Mouse (Mus musculus): Measurements from ENCODE around the gene Olfr92. TPM values are rescaled to one million over a fixed set of nuclear protein-coding genes. Genes with fewer than 3 reads are reported as not detected.

The Olfr92 gene
- polyA plus RNA-seq, 1 experiment from 2014 or later, result not detected

- no peaks in the 10 kb centered on the region for H3K36me3 ChIP-seq (ENCODE audit: control insufficient read depth, insufficient read depth, low read length)
- 2% methylated on average over 8 of the region's 8 CpGs for WGBS (ENCODE audit: insufficient replicate concordance)
- H3K27me3 ChIP-seq (ENCODE audit: control insufficient read depth, insufficient read depth, low read length), result no peaks in the 10 kb centered on the region
- H3K9me3 ChIP-seq (replicated peaks; ENCODE audit: control insufficient read depth, low read length), result no peaks in the 10 kb centered on the region
- no peak overlapping the region for H3K4me3 ChIP-seq (ENCODE audit: low read depth, low read length)
- H3K27ac ChIP-seq (ENCODE audit: low read depth, low read length), result no peak overlapping the region
- no peak overlapping the region for H3K9ac ChIP-seq (ENCODE audit: low read depth, low read length)
- no peaks in the 10 kb centered on the region for H3K4me1 ChIP-seq (ENCODE audit: control insufficient read depth, insufficient read depth, low read length)
- no peak for ATAC-seq (replicated peaks; ENCODE audit: insufficient number of reproducible peaks, low FRiP score, low TSS enrichment)
- no peak overlapping the region for H3K4me2 ChIP-seq
These were observed 36.6 kb downstream of the Olfr92 start for GRCm38 (mm10) chr17:37083327-37083726.

DNA sequence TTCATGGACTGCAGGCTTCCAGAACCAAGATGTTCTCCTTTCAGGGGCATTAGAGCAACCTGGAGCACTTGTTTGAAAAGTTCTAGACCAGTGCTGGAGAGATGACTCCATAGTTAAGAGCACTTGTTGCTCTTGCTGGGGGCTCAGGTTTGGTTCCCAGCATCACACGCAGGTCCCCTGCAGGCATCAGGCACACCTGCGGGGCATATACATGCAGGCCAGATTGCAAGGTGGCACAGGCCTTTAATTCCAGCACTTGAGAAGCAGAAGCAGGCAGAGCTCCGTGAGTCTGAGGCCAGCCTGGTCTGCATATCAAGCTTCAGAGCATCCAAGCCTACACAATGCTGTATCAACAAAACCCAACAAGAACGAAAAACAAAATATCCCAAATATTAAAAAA lies 38.2 kb downstream of the Olfr92 start:
- WGBS (ENCODE audit: insufficient replicate concordance), result 86% methylated on average over 4 of the region's 4 CpGs
- no peak overlapping the region for H3K27ac ChIP-seq (ENCODE audit: low read depth, low read length)
- no peak overlapping the region for H3K9ac ChIP-seq (ENCODE audit: low read depth, low read length)
- H3K9me3 ChIP-seq (replicated peaks; ENCODE audit: control insufficient read depth, low read length), result no peaks in the 10 kb centered on the region
- H3K4me2 ChIP-seq, result no peak overlapping the region
- no peak overlapping the region for H3K4me3 ChIP-seq (ENCODE audit: low read depth, low read length)
- H3K4me1 ChIP-seq (ENCODE audit: control insufficient read depth, insufficient read depth, low read length), result no peaks in the 10 kb centered on the region
- no peak for ATAC-seq (replicated peaks; ENCODE audit: insufficient number of reproducible peaks, low FRiP score, low TSS enrichment)
- no peaks in the 10 kb centered on the region for H3K27me3 ChIP-seq (ENCODE audit: control insufficient read depth, insufficient read depth, low read length)
- no peaks in the 10 kb centered on the region for H3K36me3 ChIP-seq (ENCODE audit: control insufficient read depth, insufficient read depth, low read length)

GRCm38 (mm10) chr17:37080119-37080518 lies 39.8 kb downstream of the Olfr92 start:
- H3K9ac ChIP-seq (ENCODE audit: low read depth, low read length), result no peak overlapping the region
- no peak overlapping the region for H3K4me2 ChIP-seq
- no peaks in the 10 kb centered on the region for H3K9me3 ChIP-seq (replicated peaks; ENCODE audit: control insufficient read depth, low read length)
- WGBS (ENCODE audit: insufficient replicate concordance), result 17% methylated on average over 5 of the region's 5 CpGs
- ATAC-seq (replicated peaks; ENCODE audit: insufficient number of reproducible peaks, low FRiP score, low TSS enrichment), result no peak
- no peaks in the 10 kb centered on the region; the same call in 1 of the 2 replicates for H3K36me3 ChIP-seq (ENCODE audit: control insufficient read depth, insufficient read depth, low read length)
- H3K4me1 ChIP-seq (ENCODE audit: control insufficient read depth, insufficient read depth, low read length), result no peaks in the 10 kb centered on the region
- H3K4me3 ChIP-seq (ENCODE audit: low read depth, low read length), result no peak overlapping the region
- H3K27ac ChIP-seq (ENCODE audit: low read depth, low read length), result no peak overlapping the region
- H3K27me3 ChIP-seq (ENCODE audit: control insufficient read depth, insufficient read depth, low read length), result no peaks in the 10 kb centered on the region

GRCm38 (mm10) chr17:37078990-37079389 lies 40.9 kb downstream of the Olfr92 start:
- Histone ChIP-seq H3K27me3 (ENCODE audit: control insufficient read depth, insufficient read depth, low read length) (no peaks in the 10 kb centered on the region), H3K4me2 (no peak overlapping the region), H3K27ac (ENCODE audit: low read depth, low read length) (no peak overlapping the region), H3K4me1 (ENCODE audit: control insufficient read depth, insufficient read depth, low read length) (no peaks in the 10 kb centered on the region), H3K9me3 (replicated peaks; ENCODE audit: control insufficient read depth, low read length) (no peaks in the 10 kb centered on the region), H3K36me3 (ENCODE audit: control insufficient read depth, insufficient read depth, low read length) (no peaks in the 10 kb centered on the region; the same call in 1 of the 2 replicates), H3K9ac (ENCODE audit: low read depth, low read length) (no peak overlapping the region), H3K4me3 (ENCODE audit: low read depth, low read length) (no peak overlapping the region)
- 30% methylated on average over 2 of the region's 2 CpGs for WGBS (ENCODE audit: insufficient replicate concordance)
- no peak for ATAC-seq (replicated peaks; ENCODE audit: insufficient number of reproducible peaks, low FRiP score, low TSS enrichment)

DNA sequence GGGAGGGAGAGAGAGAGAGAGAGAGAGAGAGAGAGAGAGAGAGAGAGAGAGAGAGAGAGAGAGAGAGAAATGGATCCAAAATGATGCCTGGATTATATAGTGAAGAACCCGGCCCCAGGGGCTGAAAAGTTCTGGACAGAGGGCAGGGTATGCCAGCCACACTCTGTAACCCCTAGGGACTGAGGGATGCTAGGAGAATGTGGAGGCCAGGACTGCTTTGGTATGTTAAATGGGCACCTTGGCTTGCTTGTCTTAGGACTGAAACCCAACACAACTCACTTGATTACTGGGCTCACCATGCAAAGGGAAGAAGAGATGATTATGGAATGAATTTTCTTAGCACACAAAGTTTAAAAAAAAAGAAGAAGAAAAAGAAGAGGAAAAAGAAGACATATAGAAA lies 41.7 kb downstream of the Olfr92 start:
- no peaks in the 10 kb centered on the region; the same call in 1 of the 2 replicates for H3K36me3 ChIP-seq (ENCODE audit: control insufficient read depth, insufficient read depth, low read length)
- no peaks in the 10 kb centered on the region for H3K9me3 ChIP-seq (replicated peaks; ENCODE audit: control insufficient read depth, low read length)
- 35% methylated on average over 1 of the region's 1 CpGs for WGBS (ENCODE audit: insufficient replicate concordance)
- H3K9ac ChIP-seq (ENCODE audit: low read depth, low read length), result no peak overlapping the region
- H3K4me1 ChIP-seq (ENCODE audit: control insufficient read depth, insufficient read depth, low read length), result no peaks in the 10 kb centered on the region
- no peak overlapping the region for H3K4me3 ChIP-seq (ENCODE audit: low read depth, low read length)
- no peaks in the 10 kb centered on the region for H3K27me3 ChIP-seq (ENCODE audit: control insufficient read depth, insufficient read depth, low read length)
- no peak overlapping the region for H3K27ac ChIP-seq (ENCODE audit: low read depth, low read length)
- ATAC-seq (replicated peaks; ENCODE audit: insufficient number of reproducible peaks, low FRiP score, low TSS enrichment), result no peak
- H3K4me2 ChIP-seq, result no peak overlapping the region

- no peaks in the 10 kb centered on the region for H3K27me3 ChIP-seq (ENCODE audit: control insufficient read depth, insufficient read depth, low read length)
- no peak for ATAC-seq (replicated peaks; ENCODE audit: insufficient number of reproducible peaks, low FRiP score, low TSS enrichment)
- H3K4me3 ChIP-seq (ENCODE audit: low read depth, low read length), result no peak overlapping the region
- 60% methylated on average over 2 of the region's 2 CpGs for WGBS (ENCODE audit: insufficient replicate concordance)
- H3K9ac ChIP-seq (ENCODE audit: low read depth, low read length), result no peak overlapping the region
- H3K36me3 ChIP-seq (ENCODE audit: control insufficient read depth, insufficient read depth, low read length), result no peaks in the 10 kb centered on the region; the same call in 1 of the 2 replicates
- no peak overlapping the region for H3K27ac ChIP-seq (ENCODE audit: low read depth, low read length)
- H3K4me1 ChIP-seq (ENCODE audit: control insufficient read depth, insufficient read depth, low read length), result no peaks in the 10 kb centered on the region
- no peaks in the 10 kb centered on the region for H3K9me3 ChIP-seq (replicated peaks; ENCODE audit: control insufficient read depth, low read length)
- no peak overlapping the region for H3K4me2 ChIP-seq
These were observed 44.1 kb downstream of the Olfr92 start for GRCm38 (mm10) chr17:37075766-37076165.

DNA sequence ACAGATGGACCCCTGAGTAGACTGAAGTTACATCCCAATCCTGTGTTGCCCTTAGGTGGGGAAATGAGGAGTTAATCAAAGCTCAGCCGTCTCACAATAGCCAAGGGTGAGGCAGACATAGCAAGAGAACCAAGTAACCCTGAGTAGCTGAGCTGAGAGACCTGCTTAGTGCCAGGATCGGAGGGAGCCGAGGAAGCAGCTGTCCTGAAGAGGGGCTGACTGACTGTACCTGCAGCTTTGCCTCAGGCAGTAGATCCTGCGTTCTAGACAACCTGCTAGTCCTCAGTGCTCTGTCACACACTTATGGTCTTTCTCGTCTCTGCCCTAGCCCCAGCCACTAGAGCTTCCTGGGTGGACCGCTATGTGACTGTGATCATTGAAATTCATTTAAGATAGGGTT lies 44.7 kb downstream of the Olfr92 start:
- Histone ChIP-seq H3K4me1 (ENCODE audit: control insufficient read depth, insufficient read depth, low read length) (no peaks in the 10 kb centered on the region), H3K36me3 (ENCODE audit: control insufficient read depth, insufficient read depth, low read length) (peaks cover 4% of the 10 kb centered on the region; the same call in 1 of the 2 replicates), H3K4me2 (no peak overlapping the region), H3K9ac (ENCODE audit: low read depth, low read length) (no peak overlapping the region), H3K9me3 (replicated peaks; ENCODE audit: control insufficient read depth, low read length) (no peaks in the 10 kb centered on the region), H3K4me3 (ENCODE audit: low read depth, low read length) (no peak overlapping the region), H3K27me3 (ENCODE audit: control insufficient read depth, insufficient read depth, low read length) (no peaks in the 10 kb centered on the region), H3K27ac (ENCODE audit: low read depth, low read length) (no peak overlapping the region)
- ATAC-seq (replicated peaks; ENCODE audit: insufficient number of reproducible peaks, low FRiP score, low TSS enrichment), result no peak
- 85% methylated on average over 6 of the region's 6 CpGs for WGBS (ENCODE audit: insufficient replicate concordance)

GRCm38 (mm10) chr17:37072730-37073276 lies 47.1 kb downstream of the Olfr92 start:
- Histone ChIP-seq H3K27me3 (ENCODE audit: control insufficient read depth, insufficient read depth, low read length) (no peaks in the 10 kb centered on the region), H3K4me1 (ENCODE audit: control insufficient read depth, insufficient read depth, low read length) (no peaks in the 10 kb centered on the region), H3K4me2 (no peak overlapping the region), H3K9ac (ENCODE audit: low read depth, low read length) (no peak overlapping the region), H3K27ac (ENCODE audit: low read depth, low read length) (no peak overlapping the region), H3K4me3 (ENCODE audit: low read depth, low read length) (no peak overlapping the region), H3K9me3 (replicated peaks; ENCODE audit: control insufficient read depth, low read length) (no peaks in the 10 kb centered on the region), H3K36me3 (ENCODE audit: control insufficient read depth, insufficient read depth, low read length) (peaks cover 13% of the 10 kb centered on the region)
- no peak for ATAC-seq (replicated peaks; ENCODE audit: insufficient number of reproducible peaks, low FRiP score, low TSS enrichment)
- WGBS (ENCODE audit: insufficient replicate concordance), result 61% methylated on average over 11 of the region's 11 CpGs

GRCm38 (mm10) chr17:37072080-37072729 lies 47.7 kb downstream of the Olfr92 start:
- Histone ChIP-seq H3K27me3 (ENCODE audit: control insufficient read depth, insufficient read depth, low read length) (no peaks in the 10 kb centered on the region), H3K4me2 (no peak overlapping the region), H3K36me3 (ENCODE audit: control insufficient read depth, insufficient read depth, low read length) (peaks cover 15% of the 10 kb centered on the region), H3K4me1 (ENCODE audit: control insufficient read depth, insufficient read depth, low read length) (no peaks in the 10 kb centered on the region), H3K9ac (ENCODE audit: low read depth, low read length) (no peak overlapping the region), H3K27ac (ENCODE audit: low read depth, low read length) (no peak overlapping the region), H3K9me3 (replicated peaks; ENCODE audit: control insufficient read depth, low read length) (no peaks in the 10 kb centered on the region), H3K4me3 (ENCODE audit: low read depth, low read length) (no peak overlapping the region)
- 75% methylated on average over 12 of the region's 12 CpGs for WGBS (ENCODE audit: insufficient replicate concordance)
- ATAC-seq (replicated peaks; ENCODE audit: insufficient number of reproducible peaks, low FRiP score, low TSS enrichment), result no peak

Data from heart, embryonic 11.5 days (tissue).